Mouse (Mus musculus) thymus, postnatal 0 days (tissue): Measurements from ENCODE around the gene Gsg1l. TPM values are rescaled to one million over a fixed set of nuclear protein-coding genes. Genes with fewer than 3 reads are reported as not detected.

Experiments
- DNase-seq: peaks from one replicate; pipeline ENCODE4 v3.0.0-alpha.2; 2015; ENCODE audit warnings: low spot score
- polyA plus RNA-seq: library from polyadenylated mRNA; unstranded; fragments of >200 nt; fragmentation: Nextera tagmentation; extraction: Ambion mirVana; gene quantifications from 2 replicates; pipeline ENCODE4 v1.2.1, GENCODE M21; 2015

Gene Gsg1l
- polyA plus RNA-seq, 1 experiment from 2014 or later = not detected

- no peak for DNase-seq
Measured at GRCm38 (mm10) chr7:125942365-125943090, 139.7 kb downstream of the Gsg1l start.

DNA sequence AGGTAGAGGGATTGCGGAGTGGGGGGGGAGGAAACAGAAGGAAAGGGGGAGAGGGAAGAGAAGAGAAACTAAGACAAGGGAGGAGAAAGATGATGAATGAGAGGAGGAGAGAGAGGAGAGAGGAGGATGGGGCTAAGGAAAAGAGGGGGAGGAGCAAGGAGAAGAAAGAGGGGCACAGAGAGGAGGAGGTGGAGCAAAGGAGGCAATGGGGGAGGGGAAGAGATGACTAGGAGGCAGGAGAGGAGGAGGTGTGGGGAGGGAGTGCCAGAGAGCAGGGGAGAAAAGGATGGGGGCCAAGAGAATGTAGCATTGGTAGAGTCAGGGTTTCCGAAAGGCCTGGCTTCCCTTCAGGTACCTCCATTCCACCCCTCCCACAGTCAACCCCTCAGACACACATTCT, 147.9 kb downstream of the Gsg1l start:
- DNase-seq = no peak

- no peak for DNase-seq
Measured at GRCm38 (mm10) chr7:125933356-125934244, 148.6 kb downstream of the Gsg1l start.

GRCm38 (mm10) chr7:125931602-125932001, 150.6 kb downstream of the Gsg1l start:
- DNase-seq = no peak

DNA sequence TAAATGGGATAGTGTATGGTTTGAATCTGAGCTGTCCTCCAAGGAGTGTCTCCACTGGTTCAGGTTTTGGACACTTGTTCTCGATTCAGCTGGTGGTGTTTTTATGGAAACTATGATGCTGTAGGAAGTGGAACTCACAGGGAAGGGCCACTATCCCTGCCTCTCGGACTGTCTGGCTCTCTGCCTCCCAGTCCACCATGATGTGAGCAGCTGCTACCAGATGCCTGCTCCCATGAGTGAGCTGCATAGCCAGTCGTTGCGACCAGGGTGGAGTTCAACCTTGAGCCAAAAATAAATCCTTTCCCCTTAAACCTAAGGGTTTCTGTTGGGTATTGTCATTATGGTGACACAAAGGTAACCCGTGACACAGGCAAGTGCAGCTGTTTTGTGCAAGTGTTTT, 158.2 kb downstream of the Gsg1l start:
- no peak for DNase-seq

GRCm38 (mm10) chr7:125920801-125921200, 161.4 kb downstream of the Gsg1l start:
- DNase-seq = no peak

DNA sequence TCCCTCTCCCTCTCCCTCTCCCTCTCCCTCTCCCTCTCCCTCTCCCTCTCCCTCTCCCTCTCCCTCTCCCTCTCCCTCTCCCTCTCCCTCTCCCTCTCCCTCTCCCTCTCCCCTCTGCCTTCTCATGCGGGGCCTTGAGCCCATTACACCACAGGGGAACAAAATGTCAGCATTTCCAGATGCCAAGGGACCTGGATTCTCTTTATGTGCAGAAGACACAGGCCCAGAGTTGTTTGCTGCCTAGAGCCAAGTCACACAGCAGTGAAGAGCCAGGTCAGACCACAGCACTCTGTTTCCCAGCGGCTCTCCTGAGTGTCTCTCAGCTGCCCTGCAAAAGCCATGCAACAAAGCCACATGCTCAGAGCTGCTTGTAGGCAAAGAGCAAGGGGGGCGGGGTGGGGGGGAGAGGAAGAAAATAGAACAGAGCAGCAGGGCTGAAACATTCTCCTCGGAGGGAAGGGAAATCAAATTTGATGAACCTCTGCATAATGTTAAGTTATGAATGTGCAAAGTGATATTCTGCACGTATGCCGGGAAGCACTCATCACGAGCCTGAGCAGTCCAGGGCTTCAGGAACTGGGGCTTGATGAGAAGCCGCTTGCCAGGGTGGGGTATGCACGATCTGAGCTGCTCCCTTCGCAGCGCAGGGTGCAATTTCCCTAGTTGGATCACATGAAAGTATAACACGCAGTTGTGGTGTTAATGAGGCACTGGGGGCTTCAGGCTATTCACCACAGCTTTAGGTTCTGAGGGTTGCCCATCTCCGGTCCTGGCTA, 181.6 kb downstream of the Gsg1l start:
- DNase-seq = no peak

- no peak for DNase-seq
Measured at GRCm38 (mm10) chr7:125899916-125900315, 182.3 kb downstream of the Gsg1l start.

GRCm38 (mm10) chr7:125899036-125899435, 183.2 kb downstream of the Gsg1l start:
- no peak for DNase-seq

DNA sequence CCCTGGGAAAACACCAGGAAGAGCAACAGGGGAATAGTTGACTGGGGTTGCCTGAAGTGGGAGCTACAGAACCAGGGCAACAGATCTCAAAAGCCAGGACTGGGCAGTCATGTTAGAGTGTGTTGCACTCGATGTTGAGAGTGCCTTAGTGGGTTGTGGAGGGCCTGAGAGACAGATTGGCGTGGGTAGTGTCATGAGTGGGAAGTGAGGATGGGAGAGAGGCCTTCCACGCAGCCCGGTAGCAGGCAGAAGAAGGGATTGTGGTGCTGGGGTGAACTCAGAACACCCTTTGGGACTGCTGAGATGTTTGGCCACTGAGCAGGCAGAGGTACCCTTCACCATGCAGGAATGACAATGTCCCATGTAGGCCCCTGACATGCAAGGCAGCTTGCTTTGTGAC, 185.2 kb downstream of the Gsg1l start:
- no peak for DNase-seq

- DNase-seq = no peak
Measured at GRCm38 (mm10) chr7:125893621-125894020, 188.6 kb downstream of the Gsg1l start.

DNA sequence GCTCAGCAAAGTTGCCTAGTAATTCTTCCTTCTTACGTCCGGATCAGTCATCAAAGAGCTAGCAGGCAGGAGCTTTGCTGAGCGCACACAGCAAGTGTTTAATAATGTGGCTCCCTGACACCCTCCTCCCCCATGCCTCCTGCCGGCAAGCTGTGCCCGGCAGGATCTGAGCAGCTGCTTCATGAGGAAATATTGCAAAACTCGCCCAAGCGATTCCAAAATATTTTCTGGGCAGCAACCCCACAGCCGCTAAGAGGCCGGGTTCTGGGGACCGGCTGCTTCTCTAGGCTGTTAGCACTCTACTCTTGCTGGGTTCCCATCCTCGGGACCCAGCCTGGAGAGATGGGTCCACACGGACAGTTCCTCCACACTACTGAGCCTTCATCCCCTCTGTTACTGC, 193.8 kb downstream of the Gsg1l start:
- no peak for DNase-seq

DNA sequence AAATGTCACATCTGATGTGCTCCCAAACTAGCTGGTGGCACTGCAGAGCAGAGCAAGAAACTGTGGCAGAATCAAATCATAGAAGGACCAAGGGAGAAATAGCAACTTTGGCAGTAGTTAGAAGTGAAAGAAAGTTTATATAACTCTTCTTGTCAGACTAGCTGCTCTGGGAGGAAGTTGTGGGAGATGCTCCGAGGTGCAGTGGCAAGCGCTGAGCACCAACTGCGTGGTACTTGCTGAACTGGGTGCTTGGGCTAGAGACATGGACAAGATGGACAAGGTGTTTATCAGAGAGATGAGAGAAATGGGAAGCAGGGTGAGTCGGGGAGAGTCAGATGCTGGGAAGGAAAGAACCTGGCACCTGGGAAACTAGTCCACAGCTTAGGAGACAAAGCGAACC, 194.4 kb downstream of the Gsg1l start:
- no peak for DNase-seq

DNA sequence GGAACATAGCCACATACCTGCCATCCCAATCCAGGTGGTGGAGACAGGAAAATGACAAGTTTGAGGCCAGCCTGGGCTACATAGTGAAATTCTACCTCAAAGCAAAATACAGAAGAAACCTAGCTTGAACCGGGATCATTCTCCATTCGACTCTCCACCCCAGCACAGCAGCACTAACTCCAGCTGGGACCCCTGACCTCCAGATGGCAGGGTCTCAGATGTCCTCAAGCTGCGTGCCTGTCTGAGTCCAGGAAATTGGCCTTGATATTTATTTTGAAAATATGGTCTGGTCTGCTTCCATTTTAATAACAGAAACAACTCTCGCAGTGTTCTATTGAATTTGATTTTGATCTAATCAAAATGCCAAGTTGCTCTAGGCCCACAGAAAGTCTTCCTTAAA, 195.1 kb downstream of the Gsg1l start:
- DNase-seq = no peak

DNA sequence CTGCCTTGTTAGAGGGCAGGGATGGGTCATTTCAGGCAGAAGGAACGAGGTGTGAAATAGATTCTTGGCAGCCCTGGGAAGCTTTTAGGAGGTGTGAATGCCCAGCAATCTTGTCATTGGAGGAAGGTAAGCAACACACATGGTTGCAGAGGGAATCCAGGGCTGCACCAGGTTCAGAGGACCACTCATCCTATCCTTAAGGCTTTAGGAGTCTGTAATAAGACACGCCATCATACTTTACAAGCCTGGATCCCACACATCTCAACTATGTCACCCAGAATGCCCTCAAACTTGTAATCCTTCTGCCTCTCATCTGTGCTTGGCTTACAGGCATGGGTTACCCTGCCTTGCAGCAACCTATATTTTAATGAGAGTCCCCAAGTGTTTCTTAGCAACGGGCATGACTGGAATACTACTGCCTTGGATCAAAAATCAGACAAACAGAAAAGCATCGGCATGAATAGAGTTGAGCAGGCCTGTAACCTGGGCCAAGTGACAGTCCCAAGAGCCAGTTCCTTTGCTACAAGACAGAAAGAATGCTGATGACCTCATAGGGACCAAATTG, 196.0 kb downstream of the Gsg1l start:
- DNase-seq = no peak

- DNase-seq = no peak
Measured at GRCm38 (mm10) chr7:125883232-125883631, 199.0 kb downstream of the Gsg1l start.

- no peak for DNase-seq
Measured at GRCm38 (mm10) chr7:125878040-125878439, 204.2 kb downstream of the Gsg1l start.

DNA sequence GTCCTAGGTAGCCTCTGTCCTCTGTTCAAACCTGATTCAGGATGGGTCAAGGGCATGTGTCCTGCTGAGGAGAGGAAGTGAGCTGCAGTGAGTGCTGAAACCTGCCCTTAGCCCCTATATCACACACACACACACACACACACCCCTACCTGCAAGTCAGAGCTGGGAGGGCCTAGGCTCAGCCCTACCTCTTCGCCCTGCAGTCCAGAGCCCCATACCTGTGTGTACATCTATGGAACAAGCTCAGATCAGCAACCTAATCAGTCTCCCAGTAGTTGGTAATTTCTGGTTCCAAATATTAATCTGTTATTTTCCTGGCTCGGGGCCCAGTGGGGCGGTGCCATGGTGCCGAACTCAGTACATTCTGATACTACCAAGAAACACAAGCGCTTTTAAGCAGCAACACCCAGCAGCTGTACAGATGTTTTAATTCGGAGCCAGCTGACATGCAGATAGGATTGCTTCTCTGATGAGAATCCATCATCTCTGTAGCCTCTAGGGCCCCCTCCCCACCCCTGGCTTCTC, 208.2 kb downstream of the Gsg1l start:
- DNase-seq = no peak

GRCm38 (mm10) chr7:125872874-125873273, 209.3 kb downstream of the Gsg1l start:
- DNase-seq = no peak

GRCm38 (mm10) chr7:125872202-125872580, 210.0 kb downstream of the Gsg1l start:
- DNase-seq = no peak
